Mouse (Mus musculus) CH12.LX (cell line): ENCODE measurements around the gene Mettl16. TPM values are rescaled to one million over a fixed set of nuclear protein-coding genes. Genes with fewer than 3 reads are reported as not detected.

ENCODE experiments used
- DNase-seq: peaks from one replicate; pipeline ENCODE4 v3.0.0-alpha.2; 2013; ENCODE audit errors: extremely low read depth
- H3K27ac ChIP-seq: 2 replicates; pipeline ENCODE4 v1.5.1; 2012; ENCODE audit warnings: low read depth, mild to moderate bottlenecking, control low read depth, moderate library complexity; ENCODE audit not compliant: insufficient read depth
- H3K27me3 ChIP-seq: replicated peaks from 2 replicates; pipeline ENCODE3; 2012; ENCODE audit warnings: inconsistent platforms
- H3K36me3 ChIP-seq, 2 experiments: replicated peaks in 1 of 2; 2 replicates each; pipeline versions ENCODE3 to v1.6.1; 2012; ENCODE audit warnings: inconsistent platforms in 1 of 2, low read length in 1 of 2, mild to moderate bottlenecking in 1 of 2, mixed read lengths in 1 of 2, moderate library complexity in 1 of 2; ENCODE audit not compliant: control insufficient read depth in 1 of 2, insufficient read depth in 1 of 2
- H3K4me1 ChIP-seq, 2 experiments: 2 replicates each; pipeline ENCODE4 v1.6.1; 2012; ENCODE audit warnings: inconsistent platforms in 1 of 2, moderate library complexity in 1 of 2; ENCODE audit not compliant: insufficient read depth in 2 of 2, control insufficient read depth in 1 of 2
- H3K4me2 ChIP-seq: 2 replicates; pipeline ENCODE4 v1.6.1; 2012; ENCODE audit warnings: low read depth, mild to moderate bottlenecking, control low read depth; ENCODE audit not compliant: poor library complexity, insufficient read depth, severe bottlenecking
- H3K4me3 ChIP-seq, 3 experiments: fragments of 150-350 bp in 1 of 3; sonication (generic) in 1 of 3; replicated peaks in 1 of 3; 2 replicates each; pipeline versions ENCODE3 to v1.5.1; 2011 to 2012; ENCODE audit warnings: low read depth in 2 of 3, low read length in 2 of 3, mild to moderate bottlenecking in 2 of 3, moderate library complexity in 2 of 3, control low read depth in 1 of 3, improper control_type of control experiment in 1 of 3, inconsistent platforms in 1 of 3, mixed read lengths in 1 of 3; ENCODE audit not compliant: poor library complexity in 1 of 3
- H3K79me2 ChIP-seq: replicated peaks from 2 replicates; pipeline ENCODE4 v1.6.1; 2012; ENCODE audit warnings: mild to moderate bottlenecking, moderate library complexity; ENCODE audit not compliant: control insufficient read depth, poor library complexity, insufficient read depth, severe bottlenecking; ENCODE audit errors: extremely low read depth
- H3K9ac ChIP-seq: 2 replicates; pipeline ENCODE4 v1.6.1; 2012; ENCODE audit warnings: low read depth, mild to moderate bottlenecking, control low read depth, moderate library complexity; ENCODE audit not compliant: insufficient read depth
- H3K9me3 ChIP-seq: replicated peaks from 2 replicates; pipeline ENCODE3; 2012; ENCODE audit warnings: low read length, inconsistent platforms, mixed read lengths
- BHLHE40 ChIP-seq: IDR thresholded peaks from 2 replicates; pipeline ENCODE4 v1.6.1; 2011; ENCODE audit warnings: mild to moderate bottlenecking, low read depth, low read length, improper control_type of control experiment
- ELF1 ChIP-seq: IDR thresholded peaks from 2 replicates; pipeline ENCODE4 v1.6.1; 2014; ENCODE audit warnings: low read depth, mild to moderate bottlenecking, inconsistent platforms, low read length, improper control_type of control experiment
- ETS1 ChIP-seq: conservative IDR thresholded peaks from 2 replicates; pipeline ENCODE4 v1.6.1; 2012; ENCODE audit warnings: low read depth, mild to moderate bottlenecking, inconsistent platforms, low read length, improper control_type of control experiment, moderate library complexity
- HCFC1 ChIP-seq: IDR thresholded peaks from 2 replicates; pipeline ENCODE4 v1.6.1; 2012; ENCODE audit warnings: low read depth, mild to moderate bottlenecking, inconsistent platforms, low read length, improper control_type of control experiment
- JUN ChIP-seq: IDR thresholded peaks from 2 replicates; pipeline ENCODE4 v1.6.1; 2011; ENCODE audit warnings: low read depth, mild to moderate bottlenecking, low read length, improper control_type of control experiment, moderate library complexity; ENCODE audit not compliant: insufficient read depth
- MAX ChIP-seq: IDR thresholded peaks from 2 replicates; pipeline ENCODE4 v1.6.1; 2011; ENCODE audit warnings: low read length, improper control_type of control experiment
- MAZ ChIP-seq: IDR thresholded peaks from 2 replicates; pipeline ENCODE4 v1.6.1; 2012; ENCODE audit warnings: low read depth, mild to moderate bottlenecking, inconsistent platforms, low read length, improper control_type of control experiment, moderate library complexity
- MYC ChIP-seq: IDR thresholded peaks from 2 replicates; pipeline ENCODE4 v1.6.1; 2011; ENCODE audit warnings: low read depth, mild to moderate bottlenecking, improper control_type of control experiment, low read length
- NELFE ChIP-seq: IDR thresholded peaks from 2 replicates; pipeline ENCODE4 v1.6.1; 2011; ENCODE audit warnings: low read depth, low read length, improper control_type of control experiment
- PAX5 ChIP-seq: IDR thresholded peaks from 2 replicates; pipeline ENCODE4 v1.6.1; 2012; ENCODE audit warnings: low read length, inconsistent platforms, mixed read lengths
- POLR2AphosphoS2 ChIP-seq: IDR thresholded peaks from 2 replicates; pipeline ENCODE4 v1.6.1; 2011; ENCODE audit warnings: low read depth, low read length, improper control_type of control experiment
- RCOR1 ChIP-seq: conservative IDR thresholded peaks from 2 replicates; pipeline ENCODE4 v1.6.1; 2012; ENCODE audit warnings: low read depth, mild to moderate bottlenecking, inconsistent platforms, low read length, improper control_type of control experiment
- TBP ChIP-seq: conservative IDR thresholded peaks from 2 replicates; pipeline ENCODE4 v1.6.1; 2011; ENCODE audit warnings: low read depth, low read length, improper control_type of control experiment
- UBTF ChIP-seq: IDR thresholded peaks from 2 replicates; pipeline ENCODE4 v1.6.1; 2012; ENCODE audit warnings: low read depth, mild to moderate bottlenecking, inconsistent platforms, low read length, improper control_type of control experiment, moderate library complexity
- USF2 ChIP-seq: conservative IDR thresholded peaks from 2 replicates; pipeline ENCODE4 v1.6.1; 2011; ENCODE audit warnings: low read depth, low read length, improper control_type of control experiment
- ZC3H11A ChIP-seq: IDR thresholded peaks from 2 replicates; pipeline ENCODE4 v1.6.1; 2012; ENCODE audit warnings: low read depth, mild to moderate bottlenecking, inconsistent platforms, low read length, improper control_type of control experiment
- dilution Hi-C: fragments of 300-500 bp; cut with MboI; formaldehyde crosslinking; loops from 2 replicates; pipeline ENCODE4 v1.14.3; 2020; ENCODE audit warnings: low sequenced_read_pairs; ENCODE audit not compliant: extremely low pct_unique_long_range_greater_than_20kb, extremely low pct_ligation_motif_present
- in situ Hi-C: fragments of 300-500 bp; cut with MboI; formaldehyde crosslinking; loops from 3 replicates; pipeline ENCODE4 v1.14.3; 2019; ENCODE audit warnings: low sequenced_read_pairs, low pct_ligation_motif_present, low pct_unique_long_range_greater_than_20kb, mixed read lengths
- polyA plus RNA-seq: library from polyadenylated mRNA; unstranded; fragments of >175 nt; gene quantifications from 2 replicates; pipeline ENCODE4 v1.2.1, GENCODE M21; 2012; ENCODE audit warnings: low read depth; ENCODE audit not compliant: insufficient read length
- total RNA-seq, 2 experiments: library from RNA; depleted of rRNA; stranded (reverse); fragments of 300-350 nt in 1 of 2; fragments of >200 nt in 1 of 2; gene quantifications; 2 replicates each; pipeline ENCODE4 v1.2.3; 2012 to 2014

Mettl16 gene
- total and polyA plus RNA-seq, 3 experiments: 79.3 to 119 (median 80.0) TPM

DNA sequence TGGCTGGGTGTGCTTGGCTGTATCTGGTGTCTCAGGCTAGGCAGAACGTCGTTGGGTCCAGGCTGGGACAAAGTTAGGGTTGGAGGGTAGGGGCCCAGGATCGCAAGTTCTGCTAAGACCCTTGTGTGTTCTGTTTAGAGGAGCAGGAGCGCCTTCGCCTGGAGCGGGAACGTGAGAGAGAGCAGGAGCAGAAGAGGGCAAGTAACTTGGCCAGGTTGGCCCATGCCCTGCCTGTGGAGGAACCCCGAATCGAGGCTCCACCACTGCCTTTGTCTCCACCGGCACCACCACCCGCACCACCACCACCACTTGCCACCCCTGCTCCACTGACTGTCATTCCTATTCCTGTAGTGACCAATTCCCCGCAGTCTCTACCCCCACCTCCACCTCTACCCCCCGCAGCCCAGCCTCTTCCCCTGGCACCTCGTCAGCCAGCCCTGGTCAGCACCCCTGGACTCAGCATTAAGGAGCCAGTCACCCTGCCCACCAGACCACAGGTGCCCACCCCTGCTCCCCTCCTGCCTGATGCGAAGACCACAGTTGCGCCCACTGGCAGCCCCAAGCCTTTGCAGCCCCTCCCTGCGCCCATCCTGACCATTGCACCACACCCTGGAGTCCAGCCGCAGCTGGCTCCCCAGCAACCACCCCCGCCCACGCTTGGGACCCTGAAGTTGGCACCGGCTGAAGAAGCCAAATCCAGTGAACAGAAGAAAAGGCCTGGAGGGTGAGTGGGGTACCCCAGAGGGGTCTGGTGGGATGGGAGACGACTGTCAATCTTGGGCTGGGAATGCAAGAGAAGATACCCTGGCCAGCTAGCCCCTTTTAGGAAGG is 65.8 kb downstream of the Mettl16 start:
- H3K4me2 ChIP-seq: no peak overlapping the region
- peaks cover 13 to 49% of the 10 kb centered on the region in 2 experiments for H3K36me3 ChIP-seq
- H3K27ac ChIP-seq: no peak overlapping the region
- no peak for TF ChIP-seq RCOR1
- TF ChIP-seq ZC3H11A: no peak
- no peak for TF ChIP-seq ETS1
- no peak for TF ChIP-seq ELF1
- no peak for TF ChIP-seq UBTF
- TF ChIP-seq HCFC1: no peak
- TF ChIP-seq POLR2AphosphoS2: no peak
- no peak for TF ChIP-seq MAZ
- no peak for TF ChIP-seq TBP
- no peak for TF ChIP-seq JUN
- TF ChIP-seq PAX5: no peak
- no peak for TF ChIP-seq MYC
- TF ChIP-seq MAX: no peak
- no peak for TF ChIP-seq USF2
- TF ChIP-seq NELFE: no peak
- in situ Hi-C loops (loop anchor here (25.0 kb wide), 1 partner anchor 449 kb away; no protein-coding TSS in a partner anchor), dilution Hi-C loops (no loop called here)
- H3K4me1 ChIP-seq: peaks cover 24 to 75% of the 10 kb centered on the region in 2 experiments
- H3K4me3 ChIP-seq: no peak overlapping the region
- DNase-seq: no peak
- no peak overlapping the region for H3K9ac ChIP-seq
- H3K79me2 ChIP-seq: peaks cover 7% of the 10 kb centered on the region
- H3K9me3 ChIP-seq: no peaks in the 10 kb centered on the region
- no peaks in the 10 kb centered on the region for H3K27me3 ChIP-seq

DNA sequence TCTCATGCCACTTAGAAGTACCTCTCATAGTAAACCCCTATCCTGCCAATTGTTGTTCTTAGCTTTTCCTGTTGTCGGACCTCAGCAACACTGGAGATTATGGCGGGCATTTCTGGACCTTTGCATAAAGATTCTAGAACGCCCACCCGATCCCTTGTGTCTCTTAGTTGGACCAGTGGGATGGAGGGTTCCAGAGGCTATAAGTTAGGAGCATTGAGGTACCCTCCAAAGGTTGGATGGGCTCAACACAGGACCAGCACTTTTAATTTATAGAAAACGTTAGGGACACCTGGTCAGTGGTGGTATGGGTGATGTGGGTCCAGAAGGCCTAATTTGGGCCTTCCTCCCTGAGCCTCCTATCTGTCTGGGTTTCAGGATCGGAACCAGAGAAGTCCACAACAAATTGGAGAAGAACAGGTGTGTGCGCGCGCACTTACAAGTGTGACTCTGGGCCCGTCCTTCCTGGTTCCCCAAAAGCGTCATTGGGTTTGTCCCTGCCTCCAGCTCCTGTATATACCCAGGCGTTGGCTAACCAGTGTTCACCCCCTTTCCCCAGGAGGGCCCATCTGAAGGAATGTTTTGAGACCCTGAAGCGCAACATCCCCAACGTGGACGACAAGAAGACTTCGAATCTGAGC is 66.5 kb downstream of the Mettl16 start:
- no peaks in the 10 kb centered on the region for H3K27me3 ChIP-seq
- peaks cover 15 to 57% of the 10 kb centered on the region in 2 experiments for H3K36me3 ChIP-seq
- H3K9me3 ChIP-seq: no peaks in the 10 kb centered on the region
- no peak for TF ChIP-seq BHLHE40
- no peak for TF ChIP-seq PAX5
- peak overlapping the region; percentile 25 for H3K4me2 ChIP-seq
- peaks cover 7% of the 10 kb centered on the region for H3K79me2 ChIP-seq
- no peak for DNase-seq
- H3K9ac ChIP-seq: no peak overlapping the region
- peak overlapping the region in 2 of 3 experiments; percentile 57 to 60 for H3K4me3 ChIP-seq
- H3K4me1 ChIP-seq: peaks cover 24 to 78% of the 10 kb centered on the region in 2 experiments
- in situ Hi-C loops: loop anchor here (25.0 kb wide), 1 partner anchor 450 kb away; no protein-coding TSS in a partner anchor
- dilution Hi-C loops: no loop called here
- peak overlapping the region; percentile 77 for H3K27ac ChIP-seq
